Mouse (Mus musculus) limb, embryonic 12.5 days (tissue): Measurements from ENCODE around the gene Slc22a12. TPM values are rescaled to one million over a fixed set of nuclear protein-coding genes. Genes with fewer than 3 reads are reported as not detected.

Experiments
- ATAC-seq: fragments of 200-750 bp; cut with Nextera tagmentation; 2 replicates; pipeline ENCODE4 v1.8.0; 2017; ENCODE audit warnings: low read depth, moderate TSS enrichment; ENCODE audit not compliant: insufficient number of reproducible peaks, insufficient read depth, low FRiP score, low TSS enrichment
- H3K27ac ChIP-seq: fragments of 300-500 bp; sonication (generic); 2 replicates; pipeline ENCODE4 v1.5.1; 2016; ENCODE audit warnings: mild to moderate bottlenecking, moderate library complexity
- H3K27me3 ChIP-seq: fragments of 300-500 bp; sonication (generic); 2 replicates; pipeline ENCODE4 v1.6.1; 2016; ENCODE audit warnings: mild to moderate bottlenecking, moderate library complexity
- H3K36me3 ChIP-seq: fragments of 300-500 bp; sonication (generic); 2 replicates; pipeline ENCODE4 v1.6.1; 2016; ENCODE audit warnings: mild to moderate bottlenecking, moderate library complexity
- H3K4me1 ChIP-seq: fragments of 300-500 bp; sonication (generic); replicated peaks from 2 replicates; pipeline ENCODE4 v1.6.1; 2016
- H3K4me2 ChIP-seq: fragments of 300-500 bp; sonication (generic); 2 replicates; pipeline ENCODE4 v1.6.1; 2016; ENCODE audit warnings: mild to moderate bottlenecking, moderate library complexity
- H3K4me3 ChIP-seq: fragments of 300-500 bp; sonication (generic); replicated peaks from 2 replicates; pipeline ENCODE4 v1.5.1; 2016; ENCODE audit warnings: mild to moderate bottlenecking
- H3K9ac ChIP-seq: fragments of 300-500 bp; sonication (generic); replicated peaks from 2 replicates; pipeline ENCODE4 v1.6.1; 2016; ENCODE audit warnings: mild to moderate bottlenecking, moderate library complexity
- H3K9me3 ChIP-seq: fragments of 300-500 bp; sonication (generic); 2 replicates; pipeline ENCODE4 v1.6.1; 2016; ENCODE audit warnings: mild to moderate bottlenecking, moderate library complexity
- WGBS: fragments of 180-500 bp; shearing (Covaris S2); methylation state at CpG from one replicate; pipeline ENCODE4 v1.1.7; 2016; 5-methylcytosine and 5-hydroxymethylcytosine counted together
- polyA plus RNA-seq: library from polyadenylated mRNA; unstranded; fragments of >200 nt; fragmentation: Nextera tagmentation; extraction: Ambion mirVana; gene quantifications from 2 replicates; pipeline ENCODE4 v1.2.1, GENCODE M21; 2016

Gene Slc22a12
- polyA plus RNA-seq, 1 experiment from 2014 or later = not detected

DNA sequence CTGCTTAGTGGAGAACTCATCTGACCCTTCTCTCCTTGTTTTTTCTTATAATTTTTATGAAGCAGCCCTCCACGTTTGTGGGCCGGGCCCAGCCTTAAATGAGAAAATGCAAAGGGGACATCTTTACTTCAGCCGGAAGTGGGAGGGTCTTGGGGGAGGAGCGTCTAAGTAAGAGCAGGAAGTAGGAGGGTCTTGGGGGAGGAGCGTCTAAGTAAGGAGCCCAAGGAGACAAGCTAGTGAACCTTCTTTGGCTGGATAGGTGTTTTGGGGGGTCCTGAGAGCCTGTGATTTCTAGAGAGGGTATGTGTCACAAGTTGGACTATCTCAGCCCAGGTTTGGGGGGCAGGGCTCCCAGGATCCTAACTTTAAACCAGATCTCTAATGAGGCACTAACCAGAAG is 27.4 kb downstream of the Slc22a12 start:
- Histone ChIP-seq H3K9ac (no peak overlapping the region), H3K4me2 (no peak overlapping the region), H3K9me3 (no peaks in the 10 kb centered on the region), H3K27ac (no peak overlapping the region), H3K4me3 (no peak overlapping the region), H3K4me1 (peaks cover 12% of the 10 kb centered on the region; the same call in 1 of the 2 replicates), H3K27me3 (peaks cover 50% of the 10 kb centered on the region), H3K36me3 (no peaks in the 10 kb centered on the region)
- 57% methylated on average over 5 of the region's 5 CpGs for WGBS
- no peak for ATAC-seq

GRCm38 (mm10) chr19:6514940-6515339 is 27.9 kb downstream of the Slc22a12 start:
- Histone ChIP-seq H3K9me3 (no peaks in the 10 kb centered on the region), H3K27ac (no peak overlapping the region), H3K4me1 (peaks cover 12% of the 10 kb centered on the region; the same call in 1 of the 2 replicates), H3K9ac (no peak overlapping the region), H3K4me2 (no peak overlapping the region), H3K4me3 (no peak overlapping the region), H3K27me3 (peaks cover 53% of the 10 kb centered on the region), H3K36me3 (no peaks in the 10 kb centered on the region)
- WGBS = 58% methylated on average over 6 of the region's 6 CpGs
- no peak for ATAC-seq

GRCm38 (mm10) chr19:6513389-6514139 is 29.3 kb downstream of the Slc22a12 start:
- no peaks in the 10 kb centered on the region for H3K9me3 ChIP-seq
- H3K9ac ChIP-seq = no peak overlapping the region
- whole genome bisulfite sequencing = 4% methylated on average over 15 of the region's 15 CpGs
- no peak for ATAC-seq
- H3K4me3 ChIP-seq = no peak overlapping the region
- H3K27ac ChIP-seq = no peak overlapping the region
- H3K4me1 ChIP-seq = peaks cover 10% of the 10 kb centered on the region; the same call in 1 of the 2 replicates
- no peaks in the 10 kb centered on the region for H3K36me3 ChIP-seq
- H3K27me3 ChIP-seq = peaks cover 58% of the 10 kb centered on the region
- H3K4me2 ChIP-seq = no peak overlapping the region

- H3K9ac ChIP-seq = no peak overlapping the region
- H3K4me1 ChIP-seq = peaks cover 8% of the 10 kb centered on the region; the same call in 1 of the 2 replicates
- H3K4me3 ChIP-seq = no peak overlapping the region
- no peaks in the 10 kb centered on the region for H3K36me3 ChIP-seq
- 86% methylated on average over 2 of the region's 2 CpGs for WGBS
- no peak overlapping the region for H3K4me2 ChIP-seq
- no peak overlapping the region for H3K27ac ChIP-seq
- H3K27me3 ChIP-seq = peaks cover 88% of the 10 kb centered on the region
- no peaks in the 10 kb centered on the region for H3K9me3 ChIP-seq
- no peak for ATAC-seq
Measured at GRCm38 (mm10) chr19:6510546-6510945, 32.3 kb downstream of the Slc22a12 start.

- WGBS = 70% methylated on average over 10 of the region's 10 CpGs
- Histone ChIP-seq H3K27me3 (peaks cover 93% of the 10 kb centered on the region), H3K9ac (no peak overlapping the region), H3K4me1 (peaks cover 8% of the 10 kb centered on the region; the same call in 1 of the 2 replicates), H3K4me3 (no peak overlapping the region), H3K9me3 (no peaks in the 10 kb centered on the region), H3K27ac (no peak overlapping the region), H3K4me2 (no peak overlapping the region), H3K36me3 (no peaks in the 10 kb centered on the region)
- ATAC-seq = no peak
Measured at GRCm38 (mm10) chr19:6509881-6510280, 33.0 kb downstream of the Slc22a12 start.

DNA sequence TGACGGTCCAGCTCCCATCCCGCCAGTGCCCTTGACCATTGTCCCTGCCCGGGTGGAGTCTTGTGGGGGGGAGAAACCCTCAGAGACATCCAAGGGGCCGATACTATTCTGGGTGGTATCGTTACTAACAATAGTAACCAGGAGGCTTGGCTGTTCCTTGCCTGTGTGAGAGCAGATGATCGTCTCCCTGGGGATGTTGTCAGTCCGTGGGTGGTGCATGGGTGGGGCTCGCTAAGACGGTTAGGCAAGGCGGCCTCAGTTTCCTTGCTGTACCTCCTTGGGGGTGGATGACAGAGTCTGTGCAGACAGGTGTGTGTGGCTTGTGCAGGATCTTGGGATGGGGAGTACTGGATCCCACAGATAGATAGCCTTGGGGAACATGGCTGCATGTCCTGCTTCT is 35.4 kb downstream of the Slc22a12 start:
- H3K36me3 ChIP-seq = no peaks in the 10 kb centered on the region
- no peak overlapping the region for H3K4me2 ChIP-seq
- H3K4me3 ChIP-seq = no peak overlapping the region
- peaks cover 5% of the 10 kb centered on the region for H3K4me1 ChIP-seq
- no peak overlapping the region for H3K9ac ChIP-seq
- H3K9me3 ChIP-seq = no peaks in the 10 kb centered on the region
- no peak for ATAC-seq
- H3K27ac ChIP-seq = no peak overlapping the region
- peaks cover 93% of the 10 kb centered on the region for H3K27me3 ChIP-seq
- 47% methylated on average over 10 of the region's 10 CpGs for WGBS

DNA sequence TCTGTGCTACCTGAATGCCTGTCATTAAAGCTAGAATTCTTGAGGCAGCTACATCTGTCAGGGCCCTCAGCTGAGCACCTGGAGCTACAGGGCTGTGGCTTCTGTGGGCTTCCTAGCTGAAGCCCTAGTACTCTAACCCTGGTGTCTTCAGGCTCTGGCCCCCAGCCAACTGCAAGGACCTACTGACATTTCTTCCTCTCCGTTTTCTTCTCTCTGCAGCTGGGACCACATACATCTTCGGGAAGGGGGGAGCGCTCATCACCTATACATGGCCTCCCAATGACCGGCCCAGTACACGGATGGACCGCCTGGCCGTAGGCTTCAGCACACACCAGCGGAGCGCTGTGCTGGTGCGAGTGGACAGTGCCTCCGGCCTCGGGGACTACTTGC is 38.2 kb downstream of the Slc22a12 start:
- Histone ChIP-seq H3K27ac (no peak overlapping the region), H3K4me3 (no peak overlapping the region), H3K9me3 (no peaks in the 10 kb centered on the region), H3K27me3 (peaks cover 93% of the 10 kb centered on the region), H3K36me3 (no peaks in the 10 kb centered on the region), H3K9ac (no peak overlapping the region), H3K4me2 (no peak overlapping the region), H3K4me1 (peaks cover 12% of the 10 kb centered on the region)
- no peak for ATAC-seq
- WGBS = 87% methylated on average over 12 of the region's 12 CpGs

DNA sequence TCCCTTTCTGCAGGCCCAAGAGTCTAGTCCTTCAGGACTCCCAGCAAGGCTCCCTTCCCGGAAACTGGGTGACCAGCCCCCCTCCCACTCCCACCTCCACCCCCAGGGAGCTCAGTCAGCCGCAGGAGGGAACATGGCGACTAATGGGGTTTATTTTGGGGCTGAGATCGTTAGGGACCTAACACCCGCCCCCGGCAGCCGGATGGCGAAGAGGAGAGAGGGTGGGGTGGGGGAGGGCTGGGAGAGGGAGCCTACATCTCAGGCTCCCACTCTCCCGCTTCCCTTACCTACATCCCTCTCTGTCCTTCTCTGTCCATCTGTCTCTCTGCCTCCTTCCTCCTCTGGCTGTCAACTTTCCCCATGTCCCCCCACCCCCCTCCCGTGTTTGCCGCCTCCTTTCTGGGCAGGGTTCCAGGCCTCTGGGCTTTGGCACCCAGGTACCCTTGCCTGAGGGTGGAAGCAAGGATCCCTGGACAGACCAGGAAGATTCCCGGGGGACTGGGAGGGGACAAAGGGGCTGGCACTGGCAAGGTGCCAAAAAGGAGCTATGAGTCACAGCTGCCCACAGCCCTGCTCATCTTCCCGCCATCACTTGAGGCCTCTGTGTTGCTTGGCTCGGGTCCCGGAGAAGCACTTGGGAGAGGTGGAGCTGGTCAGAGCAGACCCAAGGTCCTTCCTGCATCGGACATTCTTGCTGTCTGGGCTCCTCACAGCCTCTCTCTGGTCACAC is 38.7 kb downstream of the Slc22a12 start:
- H3K4me2 ChIP-seq = no peak overlapping the region
- WGBS = 39% methylated on average over 15 of the region's 16 CpGs
- no peak overlapping the region for H3K4me3 ChIP-seq
- H3K9me3 ChIP-seq = no peaks in the 10 kb centered on the region
- no peak overlapping the region for H3K9ac ChIP-seq
- peaks cover 95% of the 10 kb centered on the region for H3K27me3 ChIP-seq
- H3K36me3 ChIP-seq = no peaks in the 10 kb centered on the region
- ATAC-seq = no peak
- H3K4me1 ChIP-seq = peaks cover 12% of the 10 kb centered on the region
- no peak overlapping the region for H3K27ac ChIP-seq

DNA sequence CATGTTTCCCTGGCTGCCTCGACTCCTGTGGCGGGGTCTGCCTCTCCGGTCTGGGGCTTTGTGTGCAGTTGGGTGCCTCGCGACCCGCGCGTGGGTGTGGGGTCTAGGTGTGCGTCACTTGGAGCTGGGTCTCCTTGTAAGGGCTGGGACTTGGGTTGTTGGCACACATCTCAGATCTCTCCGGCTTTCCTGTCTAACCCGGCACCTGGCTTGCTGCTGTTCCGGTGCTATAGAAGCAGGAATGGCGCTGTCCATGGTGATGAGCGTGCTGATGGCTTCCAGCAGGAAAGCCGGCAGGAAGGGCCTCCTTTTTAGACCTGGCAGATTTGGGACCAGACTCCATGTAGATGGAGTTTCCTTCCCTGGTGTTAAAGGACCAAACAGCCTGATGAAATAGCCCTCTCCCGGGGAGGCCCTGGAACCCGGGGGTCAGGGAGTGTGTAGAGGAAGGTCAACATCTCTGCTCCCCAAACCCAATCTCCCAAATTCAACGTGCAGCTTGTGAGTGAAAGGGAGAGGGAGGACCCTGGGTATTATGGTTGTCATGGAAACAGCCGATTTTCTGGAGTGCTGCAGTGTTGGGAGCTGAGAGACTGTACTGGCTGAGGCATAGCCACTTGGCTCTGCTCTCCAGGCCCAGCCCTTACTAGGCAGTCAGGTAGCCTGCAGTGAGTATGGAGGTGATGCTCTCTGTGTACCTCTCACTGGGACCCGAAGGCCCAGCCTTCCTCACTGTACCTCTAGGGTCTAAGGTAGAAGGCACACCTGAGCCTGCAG is 40.1 kb downstream of the Slc22a12 start:
- H3K4me3 ChIP-seq = peak overlapping the region; percentile 32
- no peak overlapping the region for H3K9ac ChIP-seq
- H3K4me2 ChIP-seq = peak overlapping the region; percentile 68
- H3K36me3 ChIP-seq = no peaks in the 10 kb centered on the region
- peaks cover 100% of the 10 kb centered on the region for H3K27me3 ChIP-seq
- H3K4me1 ChIP-seq = peaks cover 19% of the 10 kb centered on the region
- H3K27ac ChIP-seq = no peak overlapping the region
- 0 out of 2 replicates have a peak, but pooled peaks have one; percentile 11 for ATAC-seq
- H3K9me3 ChIP-seq = no peaks in the 10 kb centered on the region
- 4% methylated on average over 20 of the region's 20 CpGs for WGBS

GRCm38 (mm10) chr19:6502035-6502541 is 40.7 kb downstream of the Slc22a12 start:
- no peaks in the 10 kb centered on the region for H3K9me3 ChIP-seq
- H3K27me3 ChIP-seq = peaks cover 100% of the 10 kb centered on the region
- WGBS = under 1% methylated on average over 25 of the region's 25 CpGs
- no peak overlapping the region for H3K9ac ChIP-seq
- no peak overlapping the region for H3K27ac ChIP-seq
- peaks cover 26% of the 10 kb centered on the region for H3K4me1 ChIP-seq
- H3K4me2 ChIP-seq = peak overlapping the region; percentile 68
- H3K36me3 ChIP-seq = no peaks in the 10 kb centered on the region
- no peak for ATAC-seq
- peak overlapping the region; percentile 32 for H3K4me3 ChIP-seq

GRCm38 (mm10) chr19:6500636-6501025 is 42.2 kb downstream of the Slc22a12 start:
- Histone ChIP-seq H3K4me1 (peaks cover 28% of the 10 kb centered on the region), H3K36me3 (no peaks in the 10 kb centered on the region), H3K9me3 (no peaks in the 10 kb centered on the region), H3K4me3 (no peak overlapping the region), H3K27ac (no peak overlapping the region), H3K4me2 (no peak overlapping the region), H3K27me3 (peaks cover 100% of the 10 kb centered on the region), H3K9ac (no peak overlapping the region)
- no peak for ATAC-seq
- WGBS = 43% methylated on average over 2 of the region's 2 CpGs
